In genomic region chr2:27682096-27682495, GRCm38 (mm10) we compare ENCODE assay signal across 15 mouse cellular contexts. TPM values are rescaled to one million over a fixed set of nuclear protein-coding genes. Genes with fewer than 3 reads are reported as not detected.
DNase-seq lines count a peak whose midpoint lies in the region; ATAC-seq and TF ChIP-seq lines count a peak whose summit lies in the region.
"Had no signal": no experiment of that assay in that cellular context is flagged by ENCODE, and none has a peak within 500 bp of the region (broad histone marks: within the 10 kb centered on the region; RNA-seq: fewer than 3 reads in every experiment).

No protein-coding gene starts in this region.

- H3K36me3 ChIP-seq in heart, embryonic 10.5 days = no peaks in the 10 kb centered on the region
- no peaks in the 10 kb centered on the region for H3K36me3 ChIP-seq in lung, embryonic 16.5 days (ENCODE audit: control insufficient read depth, insufficient read depth, low read length)
- H3K36me3 ChIP-seq in hindbrain, embryonic 16.5 days (ENCODE audit: control insufficient read depth, insufficient read depth, low read length) = no peaks in the 10 kb centered on the region
- H3K36me3 ChIP-seq in stomach, postnatal 0 days (ENCODE audit: control insufficient read depth, insufficient read depth, low read length) = no peaks in the 10 kb centered on the region

- no peak for DNase-seq in heart, embryonic 10.5 days (ENCODE audit: low spot score)
- no peak for DNase-seq in heart, adult 8-10 months (ENCODE audit: low spot score)
- DNase-seq in lung, postnatal 10 days = no peak
- no peak for DNase-seq in stomach, postnatal 0 days (ENCODE audit: low spot score)
- no peak for DNase-seq in gastrocnemius, adult 18-20 months (ENCODE audit: low spot score)
- DNase-seq: adrenal gland, adult 8-10 months; cerebellum, postnatal 25 days; kidney, adult 8-10 months; lung, adult 2 months; thymus, postnatal 4 days had no signal

- peaks cover 94% of the 10 kb centered on the region for H3K4me1 ChIP-seq in heart, embryonic 10.5 days
- peaks cover 67% of the 10 kb centered on the region for H3K4me1 ChIP-seq in lung, embryonic 16.5 days (replicated peaks; ENCODE audit: control insufficient read depth, insufficient read depth, low read length)
- peaks cover 61% of the 10 kb centered on the region for H3K4me1 ChIP-seq in hindbrain, embryonic 16.5 days (ENCODE audit: control insufficient read depth, insufficient read depth, low read depth, low read length)
- H3K4me1 ChIP-seq in stomach, postnatal 0 days (replicated peaks; ENCODE audit: control insufficient read depth, insufficient read depth) = peaks cover 33% of the 10 kb centered on the region

- 58% methylated on average over 5 of the region's 5 CpGs for WGBS in heart, embryonic 10.5 days
- WGBS in lung, embryonic 16.5 days = 65% methylated on average over 5 of the region's 5 CpGs
- WGBS in hindbrain, embryonic 16.5 days = 49% methylated on average over 5 of the region's 5 CpGs
- 41% methylated on average over 5 of the region's 5 CpGs for WGBS in stomach, postnatal 0 days

- no peak for TF ChIP-seq CTCF in stomach, postnatal 0 days (IDR thresholded peaks at IDR 0.05; ENCODE audit: low read depth)

- no peak overlapping the region for H3K4me3 ChIP-seq in heart, embryonic 10.5 days
- no peak overlapping the region for H3K4me3 ChIP-seq in lung, embryonic 16.5 days (ENCODE audit: low read length)
- H3K4me3 ChIP-seq in hindbrain, embryonic 16.5 days (ENCODE audit: low read length) = no peak overlapping the region
- no peak overlapping the region for H3K4me3 ChIP-seq in stomach, postnatal 0 days (ENCODE audit: low read depth, low read length)
- H3K4me3 ChIP-seq: erythroblast, embryonic 14.5 days; layer of hippocampus, adult 2 months had no signal

- no peak for ATAC-seq in lung, embryonic 16.5 days (ENCODE audit: low read depth)
- ATAC-seq in hindbrain, embryonic 16.5 days = no peak
- ATAC-seq in stomach, postnatal 0 days (ENCODE audit: low FRiP score, low TSS enrichment) = no peak
- ATAC-seq: CD4-positive, CD25-positive, alpha-beta regulatory T cell, adult 4 months had no signal

- H3K27me3 ChIP-seq in heart, embryonic 10.5 days (ENCODE audit: insufficient read depth, poor library complexity, severe bottlenecking) = peaks cover 15% of the 10 kb centered on the region; the same call in 1 of the 2 replicates
- H3K27me3 ChIP-seq in lung, embryonic 16.5 days (ENCODE audit: control insufficient read depth, insufficient read depth, low read depth, low read length) = no peaks in the 10 kb centered on the region
- H3K27me3 ChIP-seq in hindbrain, embryonic 16.5 days (replicated peaks; ENCODE audit: control insufficient read depth, insufficient read depth, low read length) = no peaks in the 10 kb centered on the region
- H3K27me3 ChIP-seq in stomach, postnatal 0 days (ENCODE audit: control insufficient read depth, insufficient read depth, low read length) = no peaks in the 10 kb centered on the region

- no peaks in the 10 kb centered on the region for H3K9me3 ChIP-seq in heart, embryonic 10.5 days
- no peaks in the 10 kb centered on the region for H3K9me3 ChIP-seq in lung, embryonic 16.5 days (ENCODE audit: control insufficient read depth, low read length)
- no peaks in the 10 kb centered on the region for H3K9me3 ChIP-seq in hindbrain, embryonic 16.5 days (ENCODE audit: control insufficient read depth, low read length)
- H3K9me3 ChIP-seq in stomach, postnatal 0 days (ENCODE audit: control insufficient read depth, low read length) = no peaks in the 10 kb centered on the region

- no peak for TF ChIP-seq EP300 in stomach, postnatal 0 days (optimal IDR thresholded peaks at IDR 0.05)

- no peak overlapping the region for H3K4me2 ChIP-seq in lung, embryonic 16.5 days (ENCODE audit: low read depth, low read length)
- no peak overlapping the region for H3K4me2 ChIP-seq in hindbrain, embryonic 16.5 days (ENCODE audit: low read length)
- H3K4me2 ChIP-seq in stomach, postnatal 0 days (replicated peaks; ENCODE audit: low read depth) = no peak overlapping the region

- peak overlapping the region; percentile 53; the same call in 1 of the 2 replicates for H3K27ac ChIP-seq in heart, embryonic 10.5 days
- H3K27ac ChIP-seq in lung, embryonic 16.5 days (ENCODE audit: low read length) = no peak overlapping the region
- H3K27ac ChIP-seq in hindbrain, embryonic 16.5 days (ENCODE audit: low read depth, low read length) = 0 out of 2 replicates have a peak overlapping the region, but pooled peaks have one; percentile 34
- peak overlapping the region; percentile 63 for H3K27ac ChIP-seq in stomach, postnatal 0 days (replicated peaks)
- H3K27ac ChIP-seq: layer of hippocampus, adult 2 months had no signal

- 0 out of 2 replicates have a peak overlapping the region, but pooled peaks have one; percentile 6 for H3K9ac ChIP-seq in lung, embryonic 16.5 days (ENCODE audit: low read length)
- no peak overlapping the region for H3K9ac ChIP-seq in hindbrain, embryonic 16.5 days (ENCODE audit: low read depth, low read length)
- H3K9ac ChIP-seq in stomach, postnatal 0 days (ENCODE audit: low read length) = 0 out of 2 replicates have a peak overlapping the region, but pooled peaks have one; percentile 23

RNA-seq across cellular contexts. Expression of gene Rxra, which starts 5.9 kb away (rescaled TPM):
- polyA plus RNA-seq in heart, embryonic 10.5 days (2016; fragmentation: Nextera tagmentation; extraction: Ambion mirVana) = 6.4 and 8.0 TPM in 2 replicates
- 10 to 100 TPM; 50.5 to 61.2 (median 56.9) TPM for total RNA-seq in heart, adult 8-10 months (2022)
- polyA plus RNA-seq in lung, embryonic 16.5 days (2015; fragmentation: Nextera tagmentation; extraction: Ambion mirVana) = 11.3 TPM in 2 replicates
- polyA plus RNA-seq in hindbrain, embryonic 16.5 days (2015; fragmentation: Nextera tagmentation; extraction: Ambion mirVana) = 3.4 and 4.0 TPM in 2 replicates
- polyA plus RNA-seq in stomach, postnatal 0 days (2015; fragmentation: Nextera tagmentation; extraction: Ambion mirVana) = 8.7 and 10.5 TPM in 2 replicates
- total RNA-seq in gastrocnemius, adult 18-20 months (2021) = 100 to 1,000 TPM; 129 to 134 TPM
